Mouse (Mus musculus): ENCODE data around the gene Nr2c1. TPM values are rescaled to one million over a fixed set of nuclear protein-coding genes. Genes with fewer than 3 reads are reported as not detected.

Nr2c1 gene
- polyA plus RNA-seq, 1 experiment = 0.67 TPM

GRCm38 (mm10) chr10:94116781-94117340, 31.0 kb upstream of the Nr2c1 start:
- Histone ChIP-seq H3K4me3 (replicated peaks) (no peak overlapping the region), H3K4me1 (peaks cover 13% of the 10 kb centered on the region), H3K36me3 (replicated peaks; ENCODE audit: low read length) (no peaks in the 10 kb centered on the region), H3K9me3 (no peaks in the 10 kb centered on the region), H3K27me3 (replicated peaks) (peaks cover 18% of the 10 kb centered on the region)
- TF ChIP-seq FLI1 (IDR thresholded peaks at IDR 0.05; ENCODE audit: low read length) = no peak
- no peak for TF ChIP-seq GATA1 (IDR thresholded peaks at IDR 0.05; ENCODE audit: borderline replicate concordance, low read length)

- H3K4me3 ChIP-seq (replicated peaks) = no peak overlapping the region
- H3K36me3 ChIP-seq (replicated peaks; ENCODE audit: low read length) = no peaks in the 10 kb centered on the region
- no peaks in the 10 kb centered on the region for H3K9me3 ChIP-seq
- peaks cover 10% of the 10 kb centered on the region for H3K27me3 ChIP-seq (replicated peaks)
- TF ChIP-seq GATA1 (IDR thresholded peaks at IDR 0.05; ENCODE audit: borderline replicate concordance, low read length) = no peak
- TF ChIP-seq FLI1 (IDR thresholded peaks at IDR 0.05; ENCODE audit: low read length) = no peak
- H3K4me1 ChIP-seq = peaks cover 18% of the 10 kb centered on the region
These were observed 29.9 kb upstream of the Nr2c1 start for GRCm38 (mm10) chr10:94117916-94118315.

- no peak for TF ChIP-seq FLI1 (IDR thresholded peaks at IDR 0.05; ENCODE audit: low read length)
- TF ChIP-seq GATA1 (IDR thresholded peaks at IDR 0.05; ENCODE audit: borderline replicate concordance, low read length) = no peak
- peaks cover 23% of the 10 kb centered on the region for H3K4me1 ChIP-seq
- H3K27me3 ChIP-seq (replicated peaks) = peaks cover 7% of the 10 kb centered on the region
- no peaks in the 10 kb centered on the region for H3K36me3 ChIP-seq (replicated peaks; ENCODE audit: low read length)
- H3K9me3 ChIP-seq = no peaks in the 10 kb centered on the region
- H3K4me3 ChIP-seq (replicated peaks) = no peak overlapping the region
These were observed 28.8 kb upstream of the Nr2c1 start for GRCm38 (mm10) chr10:94118993-94119392.

- no peaks in the 10 kb centered on the region for H3K9me3 ChIP-seq
- peaks cover 1% of the 10 kb centered on the region for H3K27me3 ChIP-seq (replicated peaks)
- peaks cover 17% of the 10 kb centered on the region for H3K4me1 ChIP-seq
- no peaks in the 10 kb centered on the region for H3K36me3 ChIP-seq (replicated peaks; ENCODE audit: low read length)
- H3K4me3 ChIP-seq (replicated peaks) = no peak overlapping the region
- no peak for TF ChIP-seq GATA1 (IDR thresholded peaks at IDR 0.05; ENCODE audit: borderline replicate concordance, low read length)
- TF ChIP-seq FLI1 (IDR thresholded peaks at IDR 0.05; ENCODE audit: low read length) = no peak
These were observed 27.1 kb upstream of the Nr2c1 start for GRCm38 (mm10) chr10:94120676-94121075.

GRCm38 (mm10) chr10:94122595-94122994, 25.2 kb upstream of the Nr2c1 start:
- Histone ChIP-seq H3K27me3 (replicated peaks) (peaks cover 2% of the 10 kb centered on the region), H3K4me3 (replicated peaks) (no peak overlapping the region), H3K4me1 (peaks cover 10% of the 10 kb centered on the region; the same call in 1 of the 2 replicates), H3K36me3 (replicated peaks; ENCODE audit: low read length) (no peaks in the 10 kb centered on the region), H3K9me3 (peaks cover 10% of the 10 kb centered on the region)
- TF ChIP-seq GATA1 (IDR thresholded peaks at IDR 0.05; ENCODE audit: borderline replicate concordance, low read length) = no peak
- TF ChIP-seq FLI1 (IDR thresholded peaks at IDR 0.05; ENCODE audit: low read length) = no peak

- Histone ChIP-seq H3K4me1 (peaks cover 10% of the 10 kb centered on the region; the same call in 1 of the 2 replicates), H3K27me3 (replicated peaks) (peaks cover 2% of the 10 kb centered on the region), H3K9me3 (peaks cover 10% of the 10 kb centered on the region), H3K4me3 (replicated peaks) (no peak overlapping the region), H3K36me3 (replicated peaks; ENCODE audit: low read length) (no peaks in the 10 kb centered on the region)
- no peak for TF ChIP-seq GATA1 (IDR thresholded peaks at IDR 0.05; ENCODE audit: borderline replicate concordance, low read length)
- no peak for TF ChIP-seq FLI1 (IDR thresholded peaks at IDR 0.05; ENCODE audit: low read length)
These were observed 24.2 kb upstream of the Nr2c1 start for GRCm38 (mm10) chr10:94123581-94123980.

GRCm38 (mm10) chr10:94124376-94124775, 23.4 kb upstream of the Nr2c1 start:
- H3K4me3 ChIP-seq (replicated peaks) = no peak overlapping the region
- peaks cover 10% of the 10 kb centered on the region; the same call in 1 of the 2 replicates for H3K4me1 ChIP-seq
- no peak for TF ChIP-seq GATA1 (IDR thresholded peaks at IDR 0.05; ENCODE audit: borderline replicate concordance, low read length)
- no peak for TF ChIP-seq FLI1 (IDR thresholded peaks at IDR 0.05; ENCODE audit: low read length)
- H3K36me3 ChIP-seq (replicated peaks; ENCODE audit: low read length) = no peaks in the 10 kb centered on the region
- peaks cover 10% of the 10 kb centered on the region for H3K9me3 ChIP-seq
- peaks cover 2% of the 10 kb centered on the region for H3K27me3 ChIP-seq (replicated peaks)

GRCm38 (mm10) chr10:94129680-94130119, 18.1 kb upstream of the Nr2c1 start:
- no peak overlapping the region for H3K4me3 ChIP-seq (replicated peaks)
- H3K36me3 ChIP-seq (replicated peaks; ENCODE audit: low read length) = no peaks in the 10 kb centered on the region
- TF ChIP-seq GATA1 (IDR thresholded peaks at IDR 0.05; ENCODE audit: borderline replicate concordance, low read length) = no peak
- TF ChIP-seq FLI1 (IDR thresholded peaks at IDR 0.05; ENCODE audit: low read length) = no peak

GRCm38 (mm10) chr10:94133081-94133480, 14.7 kb upstream of the Nr2c1 start:
- Histone ChIP-seq H3K4me1 (no peaks in the 10 kb centered on the region), H3K9me3 (no peaks in the 10 kb centered on the region), H3K36me3 (replicated peaks; ENCODE audit: low read length) (no peaks in the 10 kb centered on the region), H3K27me3 (replicated peaks) (peaks cover 18% of the 10 kb centered on the region), H3K4me3 (replicated peaks) (no peak overlapping the region)
- no peak for TF ChIP-seq GATA1 (IDR thresholded peaks at IDR 0.05; ENCODE audit: borderline replicate concordance, low read length)
- TF ChIP-seq FLI1 (IDR thresholded peaks at IDR 0.05; ENCODE audit: low read length) = no peak

More at GRCm38 (mm10) chr10:94129680-94130119, 18.1 kb upstream of the Nr2c1 start:
- Histone ChIP-seq H3K9me3 (peaks cover 10% of the 10 kb centered on the region), H3K4me1 (no peaks in the 10 kb centered on the region), H3K27me3 (replicated peaks) (peaks cover 15% of the 10 kb centered on the region)

- no peak for TF ChIP-seq FLI1 (IDR thresholded peaks at IDR 0.05; ENCODE audit: low read length)
- no peak for TF ChIP-seq GATA1 (IDR thresholded peaks at IDR 0.05; ENCODE audit: borderline replicate concordance, low read length)
- no peaks in the 10 kb centered on the region for H3K36me3 ChIP-seq (replicated peaks; ENCODE audit: low read length)
- no peak overlapping the region for H3K4me3 ChIP-seq (replicated peaks)
These were observed 14.1 kb upstream of the Nr2c1 start for GRCm38 (mm10) chr10:94133674-94134073.

More at GRCm38 (mm10) chr10:94133674-94134073, 14.1 kb upstream of the Nr2c1 start:
- Histone ChIP-seq H3K4me1 (no peaks in the 10 kb centered on the region), H3K9me3 (no peaks in the 10 kb centered on the region), H3K27me3 (replicated peaks) (peaks cover 18% of the 10 kb centered on the region)
